Mouse (Mus musculus): ENCODE measurements around the gene Zfp954. TPM values are rescaled to one million over a fixed set of nuclear protein-coding genes. Genes with fewer than 3 reads are reported as not detected.

The Zfp954 gene
- polyA plus RNA-seq, 1 experiment from 2014 or later: 18.1 TPM

DNA sequence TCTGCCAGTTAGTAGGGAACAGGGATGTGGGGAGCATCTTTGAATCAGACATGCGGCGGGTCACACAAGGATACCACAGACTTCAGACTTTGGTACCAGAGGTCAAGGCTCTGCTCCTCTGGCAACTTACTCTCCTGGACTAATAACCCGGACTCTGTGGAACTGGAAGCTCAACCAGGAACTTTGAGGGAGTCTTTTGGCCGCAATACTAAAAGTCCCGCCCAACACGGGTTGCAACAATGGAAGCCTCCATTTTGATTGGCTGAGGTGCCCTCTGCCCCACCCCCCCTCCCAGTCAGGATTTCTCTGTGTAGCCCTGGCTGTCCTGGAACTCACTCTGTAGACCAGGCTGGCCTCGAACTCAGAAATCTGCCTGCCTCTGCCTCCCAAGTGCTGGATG lies 12.8 kb downstream of the Zfp954 start:
- H3K9me3 ChIP-seq (ENCODE audit: control insufficient read depth, low read length): peaks cover 7% of the 10 kb centered on the region; the same call in 1 of the 2 replicates
- ATAC-seq (ENCODE audit: low FRiP score): no peak
- no peak for DNase-seq (ENCODE audit: low spot score)
- H3K36me3 ChIP-seq (ENCODE audit: control insufficient read depth, insufficient read depth, low read length): no peaks in the 10 kb centered on the region
- no peaks in the 10 kb centered on the region for H3K27me3 ChIP-seq (ENCODE audit: control insufficient read depth, insufficient read depth, low read length)
- H3K27ac ChIP-seq (ENCODE audit: low read depth, low read length): no peak overlapping the region
- no peaks in the 10 kb centered on the region for H3K4me1 ChIP-seq (replicated peaks; ENCODE audit: control insufficient read depth, insufficient read depth, low read length)
- H3K4me3 ChIP-seq (ENCODE audit: low read depth, low read length): no peak overlapping the region
- no peak overlapping the region for H3K4me2 ChIP-seq (replicated peaks; ENCODE audit: low read depth, low read length)
- 93% methylated on average over 7 of the region's 7 CpGs for WGBS
- H3K9ac ChIP-seq (ENCODE audit: low read depth, low read length): no peak overlapping the region

Other genes starting within 250 kb of the Zfp954 start
- not detected in 2 replicates for gene Aurkc, start 126.2 kb downstream of the Zfp954 start, polyA plus RNA-seq (2014; fragmentation: Nextera tagmentation; extraction: Ambion mirVana)
- gene Zfp773, start 15.3 kb upstream of the Zfp954 start, polyA plus RNA-seq (2014; fragmentation: Nextera tagmentation; extraction: Ambion mirVana): 7.6 and 9.6 TPM in 2 replicates
- 3.4 and 4.4 TPM in 2 replicates for gene Zfp418, start 49.8 kb upstream of the Zfp954 start, polyA plus RNA-seq (2014; fragmentation: Nextera tagmentation; extraction: Ambion mirVana)
- 10.9 TPM in 2 replicates for gene Zfp772, start 88.5 kb upstream of the Zfp954 start, polyA plus RNA-seq (2014; fragmentation: Nextera tagmentation; extraction: Ambion mirVana)
- gene Vmn2r29, start 125.8 kb upstream of the Zfp954 start, polyA plus RNA-seq (2014; fragmentation: Nextera tagmentation; extraction: Ambion mirVana): 0.11 TPM in 1 of 2 replicates, not detected in the other
- gene Gm45844, start 156.8 kb upstream of the Zfp954 start, polyA plus RNA-seq (2014; fragmentation: Nextera tagmentation; extraction: Ambion mirVana): 1.9 and 2.8 TPM in 2 replicates
- gene Clcn4, start 179.4 kb upstream of the Zfp954 start, polyA plus RNA-seq (2014; fragmentation: Nextera tagmentation; extraction: Ambion mirVana): 63.2 and 72.0 TPM in 2 replicates
- gene Vmn2r30, start 216.1 kb upstream of the Zfp954 start, polyA plus RNA-seq (2014; fragmentation: Nextera tagmentation; extraction: Ambion mirVana): not detected in 2 replicates

All from hindbrain, embryonic 11.5 days (tissue).